Mouse (Mus musculus) left cerebral cortex, postnatal 10 days (tissue): ENCODE measurements around the gene Trim12a. TPM values are rescaled to one million over a fixed set of nuclear protein-coding genes. Genes with fewer than 3 reads are reported as not detected.
"Not testable (repeated sequence)": the region's sequence is repeated elsewhere in the genome, so short reads cannot be mapped to it uniquely, and the experiment has no call there.

Experiments
- DNase-seq, 2 experiments: peaks; one replicate each; pipeline ENCODE4 v3.0.0; 2021 to 2022; ENCODE audit warnings: low spot score in 2 of 2, mixed read lengths in 1 of 2; ENCODE audit errors: extremely low spot score in 1 of 2
- intact Hi-C: fragments of 180-260 bp; cut with DNase I; formaldehyde crosslinking; loops from one replicate; pipeline ENCODE4 v1.15.1; 2025
- total RNA-seq, 2 experiments: library from RNA; stranded (reverse); gene quantifications; 2 replicates each; pipeline ENCODE4 v1.2.3; 2021

Trim12a gene
- total RNA-seq: 1 to 10 TPM; 1.3 to 2.1 TPM

- intact Hi-C loops, DNase-seq: not testable (repeated sequence)
These were observed at the start of gene Trim12a for GRCm38 (mm10) chr7:104315369-104316080. Gene Trim12a, minus strand, starts transcription at chr7:104315466.

GRCm38 (mm10) chr7:104353600-104353967, 38.3 kb upstream of the Trim12a start:
- DNase-seq: no peak
- intact Hi-C loops: no loop called here

GRCm38 (mm10) chr7:104352717-104353599, 37.7 kb upstream of the Trim12a start, which contains the start of gene Trim12c:
Gene Trim12c, minus strand, starts transcription at chr7:104353362.
- intact Hi-C loops: no loop called here
- peak; percentile 2 to 62 for DNase-seq

GRCm38 (mm10) chr7:104348043-104348442, 32.8 kb upstream of the Trim12a start:
- intact Hi-C loops, DNase-seq: not testable (repeated sequence)

- intact Hi-C loops, DNase-seq: not testable (repeated sequence)
These were observed 25.5 kb upstream of the Trim12a start for GRCm38 (mm10) chr7:104340744-104341143.

GRCm38 (mm10) chr7:104335547-104335946, 20.3 kb upstream of the Trim12a start:
- DNase-seq, intact Hi-C loops: not testable (repeated sequence)

- intact Hi-C loops, DNase-seq: not testable (repeated sequence)
These were observed 13.9 kb upstream of the Trim12a start, which contains the start of gene Trim34b for GRCm38 (mm10) chr7:104329171-104329570. Gene Trim34b, plus strand, starts transcription at chr7:104329471.

- intact Hi-C loops: no loop called here
- no peak for DNase-seq
These were observed 6.8 kb upstream of the Trim12a start for GRCm38 (mm10) chr7:104322028-104322427.

GRCm38 (mm10) chr7:104314796-104315353, 391 bp downstream of the Trim12a start:
- DNase-seq: no peak
- intact Hi-C loops: no loop called here

- DNase-seq: no peak
- intact Hi-C loops: no loop called here
These were observed 23.4 kb downstream of the Trim12a start for GRCm38 (mm10) chr7:104291638-104292400.

- no peak for DNase-seq
- intact Hi-C loops: no loop called here
These were observed 24.6 kb downstream of the Trim12a start for GRCm38 (mm10) chr7:104290641-104291040.

- DNase-seq, intact Hi-C loops: not testable (repeated sequence)
These were observed 27.5 kb downstream of the Trim12a start, which contains the start of gene Trim5 for GRCm38 (mm10) chr7:104287576-104288443. Gene Trim5, minus strand, starts transcription at chr7:104288094.

- DNase-seq, intact Hi-C loops: not testable (repeated sequence)
These were observed 35.9 kb downstream of the Trim12a start for GRCm38 (mm10) chr7:104279361-104279760.

- intact Hi-C loops, DNase-seq: not testable (repeated sequence)
These were observed 49.9 kb downstream of the Trim12a start for GRCm38 (mm10) chr7:104265335-104265734.

GRCm38 (mm10) chr7:104260380-104260779, 54.9 kb downstream of the Trim12a start:
- intact Hi-C loops: not testable (repeated sequence)

More at GRCm38 (mm10) chr7:104260380-104260779, 54.9 kb downstream of the Trim12a start:
- DNase-seq: not testable (repeated sequence)
